Mouse (Mus musculus) midbrain, embryonic 16.5 days (tissue): Measurements from ENCODE around the gene Dcaf8. TPM values are rescaled to one million over a fixed set of nuclear protein-coding genes. Genes with fewer than 3 reads are reported as not detected.

Experiments
- ATAC-seq: fragments of 200-750 bp; cut with Nextera tagmentation; 2 replicates; pipeline ENCODE4 v1.8.0; 2017; ENCODE audit warnings: moderate TSS enrichment
- H3K27ac ChIP-seq: fragments of 300-500 bp; sonication (generic); 2 replicates; pipeline ENCODE4 v1.5.1; 2014; ENCODE audit warnings: mild to moderate bottlenecking, low read length, mixed read lengths
- H3K27me3 ChIP-seq: fragments of 300-500 bp; sonication (generic); 2 replicates; pipeline ENCODE4 v1.6.1; 2014; ENCODE audit warnings: low read depth, low read length, mixed read lengths; ENCODE audit not compliant: control insufficient read depth, insufficient read depth
- H3K36me3 ChIP-seq: fragments of 300-500 bp; sonication (generic); 2 replicates; pipeline ENCODE4 v1.6.1; 2014; ENCODE audit warnings: mild to moderate bottlenecking, low read length, moderate library complexity, mixed read lengths; ENCODE audit not compliant: control insufficient read depth, insufficient read depth
- H3K4me1 ChIP-seq: fragments of 300-500 bp; sonication (generic); 2 replicates; pipeline ENCODE4 v1.6.1; 2014; ENCODE audit warnings: mild to moderate bottlenecking, low read length, mixed read lengths; ENCODE audit not compliant: control insufficient read depth, insufficient read depth
- H3K4me2 ChIP-seq: fragments of 300-500 bp; sonication (generic); 2 replicates; pipeline ENCODE4 v1.6.1; 2014; ENCODE audit warnings: mild to moderate bottlenecking, low read length, mixed read lengths
- H3K4me3 ChIP-seq: fragments of 300-500 bp; sonication (generic); 2 replicates; pipeline ENCODE4 v1.5.1; 2014; ENCODE audit warnings: low read depth, mild to moderate bottlenecking, low read length, moderate library complexity, mixed read lengths
- H3K9ac ChIP-seq: fragments of 300-500 bp; sonication (generic); 2 replicates; pipeline ENCODE4 v1.6.1; 2014; ENCODE audit warnings: low read depth, low read length, mixed read lengths
- H3K9me3 ChIP-seq: fragments of 300-500 bp; sonication (generic); replicated peaks from 2 replicates; pipeline ENCODE4 v1.6.1; 2014; ENCODE audit warnings: mild to moderate bottlenecking, low read length, mixed read lengths; ENCODE audit not compliant: control insufficient read depth, poor library complexity, severe bottlenecking
- WGBS: fragments of 180-500 bp; shearing (Covaris S2); extraction: QIAGEN DNeasy Blood & Tissue Kit; methylation state at CpG from one replicate; pipeline ENCODE4 v1.1.7; 2014; 5-methylcytosine and 5-hydroxymethylcytosine counted together
- polyA plus RNA-seq: library from polyadenylated mRNA; unstranded; fragments of >200 nt; fragmentation: Nextera tagmentation; extraction: Ambion mirVana; gene quantifications from 2 replicates; pipeline ENCODE4 v1.2.1, GENCODE M21; 2015

Gene Dcaf8
- polyA plus RNA-seq, 1 experiment from 2014 or later = 84.7 TPM

DNA sequence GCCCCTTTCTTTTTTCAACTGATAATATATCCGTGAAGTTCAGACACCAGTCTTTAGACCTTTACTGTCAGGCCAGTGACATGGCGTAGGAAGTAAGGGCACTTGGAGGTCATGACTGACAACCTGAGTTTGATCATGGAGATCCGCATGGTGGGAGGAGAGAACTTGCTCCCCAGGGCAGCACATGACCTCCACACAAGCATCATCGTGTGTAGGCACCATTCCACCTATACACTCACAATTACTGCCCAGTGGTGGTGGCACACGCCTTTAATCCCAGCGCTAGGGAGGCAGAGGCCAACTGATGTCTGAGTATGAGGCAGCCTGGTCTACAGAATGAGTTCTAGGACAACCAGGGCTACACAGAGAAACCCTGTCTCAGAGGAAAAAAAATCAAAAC, 23.3 kb upstream of the Dcaf8 start:
- H3K36me3 ChIP-seq = peaks cover 27% of the 10 kb centered on the region
- WGBS = 82% methylated on average over 6 of the region's 6 CpGs

DNA sequence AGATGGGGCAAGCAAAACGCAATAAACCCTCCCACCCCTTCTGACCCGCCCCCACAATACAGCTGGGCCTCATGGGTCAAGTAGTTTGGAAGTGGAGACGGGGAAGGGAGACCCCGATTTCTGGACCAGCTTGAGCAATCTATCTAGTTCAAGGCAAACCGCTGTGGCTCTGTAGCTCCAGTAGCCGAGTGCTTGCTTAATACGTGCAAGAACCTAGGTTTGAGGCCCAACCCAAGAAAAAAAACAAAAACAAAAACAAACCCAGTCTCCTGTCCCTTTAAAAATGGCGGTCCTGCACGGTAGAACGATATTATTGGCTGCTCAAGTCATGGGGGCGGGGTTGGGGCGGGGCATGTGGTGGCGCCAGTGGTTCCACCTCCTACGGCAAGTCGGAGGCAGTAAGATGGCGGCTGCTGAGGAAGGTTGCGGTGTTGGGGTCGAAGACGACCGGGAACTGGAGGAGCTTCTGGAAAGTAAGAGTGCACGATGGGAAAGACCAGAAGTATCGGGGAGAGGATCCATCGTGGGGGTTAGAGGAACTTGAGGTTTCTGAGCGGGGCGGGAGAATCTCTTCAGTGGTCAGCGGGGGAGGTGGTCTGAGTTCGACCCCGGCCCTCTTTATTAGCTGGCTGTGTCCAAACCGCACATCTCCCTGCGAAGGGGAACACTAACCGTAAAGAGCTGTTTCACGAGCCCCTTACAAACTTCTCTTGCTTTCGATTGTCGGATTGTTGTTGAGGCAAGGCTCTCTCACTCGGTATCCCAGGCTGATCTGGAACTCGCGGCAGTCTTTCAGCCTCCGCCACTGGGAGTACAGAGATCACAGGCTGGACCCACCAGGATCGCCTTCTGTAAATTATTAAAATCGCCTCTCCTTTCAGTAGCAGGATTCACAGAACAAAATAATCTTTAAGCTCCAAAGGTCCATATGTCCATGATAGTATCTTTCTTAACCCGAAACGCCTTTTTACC, 21.2 kb upstream of the Dcaf8 start, which contains the start of gene Pex19:
Gene Pex19 (plus strand): TSS at position 380 of the 972 bp plus-strand sequence.
- ATAC-seq = peak; percentile 97
- peak within 1 kb of the TSS; percentile 79 for H3K4me2 ChIP-seq
- no peaks in the 10 kb centered on the region for H3K9me3 ChIP-seq
- no peaks in the 10 kb centered on the region for H3K27me3 ChIP-seq
- peaks cover 19% of the 10 kb centered on the region for H3K36me3 ChIP-seq
- peaks cover 12% of the 10 kb centered on the region for H3K4me1 ChIP-seq
- peak within 1 kb of the TSS; percentile 78 for H3K9ac ChIP-seq
- H3K4me3 ChIP-seq = peak within 1 kb of the TSS; percentile 67
- under 1% methylated on average over 42 of the region's 42 CpGs for WGBS
- H3K27ac ChIP-seq = 0 out of 2 replicates have a peak within 1 kb of the TSS, but pooled peaks have one; percentile 50

More for the DNA sequence above, 23.3 kb upstream of the Dcaf8 start:
- no peak for ATAC-seq
- Histone ChIP-seq H3K4me3 (no peak overlapping the region), H3K27ac (no peak overlapping the region), H3K4me1 (peaks cover 12% of the 10 kb centered on the region), H3K9ac (no peak overlapping the region), H3K4me2 (no peak overlapping the region), H3K27me3 (no peaks in the 10 kb centered on the region), H3K9me3 (no peaks in the 10 kb centered on the region)

DNA sequence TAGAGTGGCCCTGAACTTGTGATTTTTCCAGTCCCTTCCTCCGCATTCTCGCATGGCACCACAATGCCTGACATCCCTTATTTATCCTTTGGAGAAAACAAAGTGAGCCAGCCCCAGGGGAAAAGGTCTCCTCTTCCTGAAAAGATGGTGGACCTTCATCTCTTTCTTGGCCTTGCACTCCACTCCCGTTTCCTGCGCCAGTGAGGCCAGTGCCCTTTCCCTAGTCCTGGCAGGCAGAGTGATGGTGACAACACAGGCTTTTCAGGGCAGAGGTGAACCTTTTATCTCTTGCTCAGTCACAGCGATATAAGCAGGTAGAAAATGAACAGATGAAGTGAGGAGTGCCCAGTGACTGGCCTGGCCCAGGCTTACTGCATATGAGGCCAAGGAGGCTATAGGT, 20.4 kb upstream of the Dcaf8 start:
- no peaks in the 10 kb centered on the region for H3K9me3 ChIP-seq
- H3K4me1 ChIP-seq = peaks cover 12% of the 10 kb centered on the region
- H3K36me3 ChIP-seq = peaks cover 23% of the 10 kb centered on the region
- H3K27me3 ChIP-seq = no peaks in the 10 kb centered on the region
- no peak overlapping the region for H3K27ac ChIP-seq
- WGBS = 59% methylated on average over 5 of the region's 5 CpGs
- H3K4me2 ChIP-seq = peak overlapping the region; percentile 79
- H3K4me3 ChIP-seq = peak overlapping the region; percentile 67
- peak overlapping the region; percentile 78 for H3K9ac ChIP-seq
- no peak for ATAC-seq

DNA sequence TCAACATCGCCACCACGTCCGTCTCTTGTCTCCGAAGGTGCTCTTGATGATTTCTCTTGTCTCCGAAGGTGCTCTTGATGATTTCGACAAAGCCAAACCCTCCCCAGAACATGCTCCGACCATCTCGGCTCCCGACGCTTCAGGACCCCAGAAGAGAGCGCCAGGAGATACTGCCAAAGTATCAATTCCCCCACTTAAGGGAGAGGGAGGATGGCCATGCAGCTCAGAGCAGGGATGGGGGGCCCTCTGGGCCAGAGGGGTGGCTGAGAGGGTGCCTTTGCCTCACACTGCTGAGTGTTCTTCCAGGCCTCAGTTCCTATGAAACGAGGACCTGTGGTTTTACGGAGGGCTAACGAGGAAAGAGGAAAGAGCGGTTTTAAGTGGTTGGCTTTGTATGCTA, 19.3 kb upstream of the Dcaf8 start:
- H3K27me3 ChIP-seq = no peaks in the 10 kb centered on the region
- no peak for ATAC-seq
- H3K4me1 ChIP-seq = peaks cover 12% of the 10 kb centered on the region
- WGBS = 92% methylated on average over 15 of the region's 15 CpGs
- H3K4me2 ChIP-seq = no peak overlapping the region
- no peak overlapping the region for H3K9ac ChIP-seq
- H3K36me3 ChIP-seq = peaks cover 27% of the 10 kb centered on the region
- no peaks in the 10 kb centered on the region for H3K9me3 ChIP-seq
- no peak overlapping the region for H3K4me3 ChIP-seq
- H3K27ac ChIP-seq = no peak overlapping the region

DNA sequence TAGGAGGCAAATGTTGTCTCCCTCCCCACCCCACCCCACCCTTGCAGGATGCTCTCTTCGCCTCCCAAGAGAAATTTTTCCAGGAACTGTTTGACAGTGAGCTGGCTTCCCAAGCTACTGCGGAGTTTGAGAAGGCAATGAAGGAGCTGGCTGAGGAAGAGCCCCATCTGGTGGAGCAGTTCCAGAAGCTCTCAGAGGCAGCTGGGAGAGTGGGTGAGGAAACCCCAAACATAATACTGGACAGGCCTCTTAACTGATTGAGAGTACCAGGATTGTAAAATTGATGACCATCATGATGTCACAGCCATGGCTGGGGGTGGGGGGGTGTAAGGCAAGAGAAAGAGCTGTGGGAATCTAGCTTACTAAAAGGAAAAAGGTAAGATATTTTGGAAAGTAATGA, 18.8 kb upstream of the Dcaf8 start:
- Histone ChIP-seq H3K27ac (no peak overlapping the region), H3K4me2 (no peak overlapping the region), H3K9ac (no peak overlapping the region), H3K4me3 (no peak overlapping the region), H3K36me3 (peaks cover 32% of the 10 kb centered on the region), H3K27me3 (no peaks in the 10 kb centered on the region), H3K4me1 (peaks cover 12% of the 10 kb centered on the region), H3K9me3 (no peaks in the 10 kb centered on the region)
- no peak for ATAC-seq
- WGBS = 70% methylated on average over 2 of the region's 2 CpGs

DNA sequence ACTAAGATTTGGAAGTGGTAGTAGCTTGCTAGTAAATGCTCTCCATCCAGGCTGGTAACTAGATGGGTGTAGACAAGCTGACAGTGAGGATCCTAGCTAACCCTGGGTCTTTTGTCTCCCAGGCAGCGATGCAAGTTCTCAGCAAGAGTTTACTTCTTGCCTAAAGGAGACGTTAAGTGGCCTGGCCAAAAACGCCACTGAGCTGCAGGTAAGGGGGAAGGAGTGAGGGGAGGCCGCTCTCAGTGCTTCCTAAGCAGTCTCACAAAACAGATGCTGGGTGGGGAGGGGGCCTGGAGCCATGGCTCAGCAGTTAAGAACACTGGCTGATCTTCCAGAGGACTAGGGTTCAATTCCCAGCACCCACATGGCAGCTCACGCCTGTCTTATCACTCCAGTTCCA, 18.1 kb upstream of the Dcaf8 start:
- ATAC-seq = no peak
- Histone ChIP-seq H3K9ac (no peak overlapping the region), H3K9me3 (no peaks in the 10 kb centered on the region), H3K36me3 (peaks cover 38% of the 10 kb centered on the region), H3K4me3 (no peak overlapping the region), H3K4me2 (no peak overlapping the region), H3K4me1 (peaks cover 12% of the 10 kb centered on the region), H3K27ac (no peak overlapping the region), H3K27me3 (no peaks in the 10 kb centered on the region)
- 97% methylated on average over 5 of the region's 5 CpGs for WGBS

DNA sequence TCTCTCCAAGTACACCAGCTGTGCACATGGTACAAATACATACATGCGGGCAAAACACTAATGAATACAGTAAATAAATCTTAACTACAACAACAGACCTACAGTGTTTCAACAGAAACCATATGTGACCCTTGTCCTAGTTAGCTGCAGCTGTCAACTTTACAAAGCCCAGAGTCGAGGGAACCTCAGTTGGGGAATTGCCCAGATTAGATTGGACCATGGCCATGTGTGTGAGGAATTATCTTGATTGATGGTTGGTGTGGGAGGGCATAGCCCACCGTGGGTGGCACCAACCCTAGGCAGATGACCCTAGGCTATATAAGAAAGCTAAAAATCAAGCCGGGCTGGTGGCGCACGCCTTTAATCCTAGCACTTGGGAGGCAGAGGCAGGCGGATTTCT, 15.6 kb upstream of the Dcaf8 start:
- Histone ChIP-seq H3K27me3 (no peaks in the 10 kb centered on the region), H3K36me3 (peaks cover 45% of the 10 kb centered on the region), H3K9ac (no peak overlapping the region), H3K9me3 (no peaks in the 10 kb centered on the region), H3K27ac (no peak overlapping the region), H3K4me2 (no peak overlapping the region), H3K4me3 (no peak overlapping the region), H3K4me1 (peaks cover 6% of the 10 kb centered on the region)
- WGBS = 91% methylated on average over 7 of the region's 7 CpGs
- ATAC-seq = no peak

DNA sequence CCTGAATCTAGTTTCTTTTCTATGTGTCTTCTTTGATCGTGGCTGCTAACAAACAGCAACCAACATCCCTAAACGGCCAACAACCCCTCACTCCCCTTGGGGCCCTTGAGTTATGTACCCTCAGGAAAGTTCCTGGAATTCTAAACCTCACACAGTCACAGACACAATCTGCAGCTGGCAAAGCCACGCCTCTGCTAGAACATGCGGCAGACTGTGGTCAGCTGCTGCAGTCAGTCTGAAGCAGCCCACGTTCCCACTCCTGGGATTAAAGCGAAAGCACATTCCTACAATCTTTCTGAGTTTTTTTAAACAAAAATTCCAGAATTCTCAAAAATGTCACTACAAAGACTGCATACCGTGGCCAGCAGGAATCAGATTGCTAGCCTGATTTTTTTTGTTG, 14.3 kb upstream of the Dcaf8 start:
- H3K4me1 ChIP-seq = no peaks in the 10 kb centered on the region
- peaks cover 45% of the 10 kb centered on the region for H3K36me3 ChIP-seq
- ATAC-seq = no peak
- H3K4me2 ChIP-seq = no peak overlapping the region
- no peaks in the 10 kb centered on the region for H3K27me3 ChIP-seq
- no peaks in the 10 kb centered on the region for H3K9me3 ChIP-seq
- H3K9ac ChIP-seq = no peak overlapping the region
- H3K4me3 ChIP-seq = no peak overlapping the region
- 89% methylated on average over 7 of the region's 7 CpGs for WGBS
- no peak overlapping the region for H3K27ac ChIP-seq

DNA sequence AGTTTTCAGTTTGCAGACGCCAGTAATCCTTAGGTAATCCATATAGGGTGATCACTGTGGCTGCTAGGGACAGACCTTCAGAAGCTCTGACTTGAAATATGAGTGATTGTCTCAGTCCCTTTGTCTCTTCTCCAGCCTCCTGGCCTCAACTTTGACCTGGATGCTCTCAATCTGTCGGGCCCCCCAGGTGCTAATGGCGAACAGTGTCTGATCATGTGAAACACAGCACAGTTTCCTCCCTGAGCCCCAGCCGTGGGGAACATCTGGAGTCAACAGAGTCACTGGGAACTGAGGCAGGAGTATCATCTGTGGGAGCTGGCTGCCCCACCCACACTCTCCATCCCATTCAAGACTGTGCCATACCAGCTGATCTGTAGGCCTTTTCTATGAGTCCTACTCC, 13.8 kb upstream of the Dcaf8 start:
- H3K36me3 ChIP-seq = peaks cover 45% of the 10 kb centered on the region
- H3K9me3 ChIP-seq = no peaks in the 10 kb centered on the region
- no peak overlapping the region for H3K4me3 ChIP-seq
- no peaks in the 10 kb centered on the region for H3K27me3 ChIP-seq
- H3K27ac ChIP-seq = no peak overlapping the region
- ATAC-seq = no peak
- no peaks in the 10 kb centered on the region for H3K4me1 ChIP-seq
- H3K9ac ChIP-seq = no peak overlapping the region
- H3K4me2 ChIP-seq = no peak overlapping the region
- WGBS = 89% methylated on average over 4 of the region's 4 CpGs
